Mouse (Mus musculus): ENCODE measurements at regions not wholly inside any gene's neighbourhood (a gene's known extent, or its start where the extent isn't known, plus 50 kb on each side); places are given as distances from the start of the nearest gene placed in this dataset.

GRCm38 (mm10) chr8:116046859-116047258 is 339.3 kb upstream of the Maf start:
- peaks cover 15% of the 10 kb centered on the region for H3K27me3 ChIP-seq
- ATAC-seq (ENCODE audit: low read depth): no peak
- no peaks in the 10 kb centered on the region for H3K9me3 ChIP-seq

DNA sequence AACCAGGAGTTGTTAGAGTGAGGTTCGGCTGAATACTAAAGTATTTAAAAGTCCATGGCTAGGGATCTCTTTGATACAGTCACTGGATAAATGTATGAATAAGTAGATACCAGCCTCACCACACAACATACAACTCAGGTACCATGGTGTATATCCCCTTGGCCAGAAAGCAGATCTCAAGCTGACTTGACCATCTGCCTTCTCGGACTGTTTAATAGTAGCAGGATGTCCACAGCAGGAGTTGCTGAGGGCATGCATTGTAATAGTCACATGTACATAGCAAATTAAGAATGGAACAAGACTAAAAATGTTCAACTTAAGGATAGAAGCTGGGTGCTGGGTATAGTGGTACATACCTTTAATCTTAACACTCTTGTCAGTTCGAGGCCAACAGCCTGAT is 337.9 kb upstream of the Maf start:
- Histone ChIP-seq H3K9ac (no peak overlapping the region), H3K4me2 (no peak overlapping the region), H3K4me1 (replicated peaks) (no peaks in the 10 kb centered on the region), H3K27me3 (peaks cover 5% of the 10 kb centered on the region), H3K27ac (replicated peaks) (no peak overlapping the region), H3K36me3 (no peaks in the 10 kb centered on the region), H3K9me3 (no peaks in the 10 kb centered on the region), H3K4me3 (no peak overlapping the region)
- 86% methylated on average over 3 of the region's 3 CpGs for WGBS
- no peak for ATAC-seq (ENCODE audit: low read depth)

More at GRCm38 (mm10) chr8:116046859-116047258, 339.3 kb upstream of the Maf start:
- WGBS: 81% methylated on average over 3 of the region's 3 CpGs
- Histone ChIP-seq H3K9ac (no peak overlapping the region), H3K4me1 (replicated peaks) (no peaks in the 10 kb centered on the region), H3K4me3 (no peak overlapping the region), H3K36me3 (no peaks in the 10 kb centered on the region), H3K27ac (replicated peaks) (no peak overlapping the region), H3K4me2 (no peak overlapping the region)

DNA sequence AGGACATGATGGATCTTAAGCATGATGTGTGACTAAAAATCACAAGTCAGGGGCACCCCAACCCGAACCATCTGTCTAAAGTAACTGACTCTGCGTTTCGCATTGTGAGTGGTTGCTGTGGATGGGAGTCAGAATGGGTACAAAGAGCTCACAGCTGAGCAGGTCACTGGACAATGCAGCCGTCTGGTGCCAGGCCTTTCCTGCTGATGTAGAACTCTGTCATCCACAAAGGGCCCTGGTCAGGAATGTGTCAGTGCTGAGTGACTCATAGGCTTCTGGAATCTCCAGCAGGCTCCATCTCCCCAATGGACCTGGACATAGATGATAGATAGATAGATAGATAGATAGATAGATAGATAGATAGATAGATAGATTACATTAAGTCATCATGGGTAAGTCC is 335.8 kb upstream of the Maf start:
- H3K4me1 ChIP-seq (replicated peaks): no peaks in the 10 kb centered on the region
- no peak overlapping the region for H3K27ac ChIP-seq (replicated peaks)
- no peak overlapping the region for H3K9ac ChIP-seq
- H3K9me3 ChIP-seq: no peaks in the 10 kb centered on the region
- no peak overlapping the region for H3K4me3 ChIP-seq
- no peaks in the 10 kb centered on the region for H3K36me3 ChIP-seq
- no peak for ATAC-seq (ENCODE audit: low read depth)
- H3K4me2 ChIP-seq: no peak overlapping the region
- no peaks in the 10 kb centered on the region for H3K27me3 ChIP-seq
- WGBS: 77% methylated on average over 4 of the region's 4 CpGs

DNA sequence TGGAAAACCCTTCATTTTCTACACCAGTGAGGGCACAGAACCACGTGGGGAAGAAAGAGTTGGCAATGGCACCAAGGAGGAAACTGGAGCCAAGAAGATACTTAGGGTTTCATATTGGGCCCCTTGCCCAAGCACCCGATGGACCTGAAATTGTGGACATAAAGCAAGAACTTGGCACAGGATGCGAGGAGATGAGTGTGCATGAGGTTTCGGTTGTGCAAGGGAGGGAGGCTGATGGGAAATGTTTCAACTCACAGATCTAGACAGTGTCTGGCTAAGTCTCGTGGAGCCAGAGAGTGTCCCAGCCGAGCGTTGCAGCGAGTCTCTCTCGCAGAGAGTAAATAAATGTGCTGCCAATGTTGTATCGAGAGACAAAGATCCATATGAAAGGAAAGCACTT is 323.4 kb upstream of the Maf start:
- H3K27me3 ChIP-seq: no peaks in the 10 kb centered on the region
- 91% methylated on average over 10 of the region's 10 CpGs for WGBS
- no peak overlapping the region for H3K27ac ChIP-seq (replicated peaks)
- H3K4me3 ChIP-seq: no peak overlapping the region
- no peaks in the 10 kb centered on the region for H3K36me3 ChIP-seq
- H3K9me3 ChIP-seq: no peaks in the 10 kb centered on the region
- no peak overlapping the region for H3K9ac ChIP-seq
- no peak for ATAC-seq (ENCODE audit: low read depth)
- H3K4me1 ChIP-seq (replicated peaks): no peaks in the 10 kb centered on the region
- H3K4me2 ChIP-seq: no peak overlapping the region

DNA sequence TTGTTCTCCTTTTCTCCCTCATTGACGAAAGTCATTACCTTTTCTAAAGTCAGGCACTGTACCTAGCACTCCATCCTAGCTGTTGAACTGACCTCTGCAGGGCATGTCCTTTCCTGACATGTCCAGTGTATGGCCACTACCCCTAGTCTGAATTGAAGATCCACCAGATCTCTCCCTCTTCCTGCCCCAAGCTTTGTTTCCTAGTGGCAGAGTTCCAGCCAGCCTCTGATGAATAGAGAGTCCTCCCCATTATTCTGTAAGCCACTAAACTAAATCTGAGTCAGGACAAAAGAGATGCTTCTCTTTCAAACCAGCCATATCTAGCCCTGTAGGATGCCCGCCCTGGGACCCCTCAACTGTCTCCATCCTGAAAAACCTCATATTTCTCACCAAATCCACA is 317.7 kb upstream of the Maf start:
- 0 out of 2 replicates have a peak, but pooled peaks cover 8% of the 10 kb centered on the region for H3K4me1 ChIP-seq (replicated peaks)
- no peaks in the 10 kb centered on the region for H3K36me3 ChIP-seq
- no peaks in the 10 kb centered on the region for H3K9me3 ChIP-seq
- ATAC-seq (ENCODE audit: low read depth): no peak
- no peaks in the 10 kb centered on the region for H3K27me3 ChIP-seq
- no peak overlapping the region for H3K4me3 ChIP-seq
- H3K9ac ChIP-seq: no peak overlapping the region
- WGBS: 77% methylated on average over 2 of the region's 2 CpGs
- no peak overlapping the region for H3K27ac ChIP-seq (replicated peaks)
- no peak overlapping the region for H3K4me2 ChIP-seq

- 82% methylated on average over 4 of the region's 4 CpGs for WGBS
- ATAC-seq (ENCODE audit: low read depth): no peak
- H3K9ac ChIP-seq: no peak overlapping the region
- no peak overlapping the region for H3K4me2 ChIP-seq
- H3K4me1 ChIP-seq (replicated peaks): 0 out of 2 replicates have a peak, but pooled peaks cover 8% of the 10 kb centered on the region
- no peaks in the 10 kb centered on the region for H3K9me3 ChIP-seq
- no peaks in the 10 kb centered on the region for H3K27me3 ChIP-seq
- H3K4me3 ChIP-seq: no peak overlapping the region
- no peaks in the 10 kb centered on the region for H3K36me3 ChIP-seq
- H3K27ac ChIP-seq (replicated peaks): no peak overlapping the region
These were observed 317.2 kb upstream of the Maf start for GRCm38 (mm10) chr8:116024811-116025210.

DNA sequence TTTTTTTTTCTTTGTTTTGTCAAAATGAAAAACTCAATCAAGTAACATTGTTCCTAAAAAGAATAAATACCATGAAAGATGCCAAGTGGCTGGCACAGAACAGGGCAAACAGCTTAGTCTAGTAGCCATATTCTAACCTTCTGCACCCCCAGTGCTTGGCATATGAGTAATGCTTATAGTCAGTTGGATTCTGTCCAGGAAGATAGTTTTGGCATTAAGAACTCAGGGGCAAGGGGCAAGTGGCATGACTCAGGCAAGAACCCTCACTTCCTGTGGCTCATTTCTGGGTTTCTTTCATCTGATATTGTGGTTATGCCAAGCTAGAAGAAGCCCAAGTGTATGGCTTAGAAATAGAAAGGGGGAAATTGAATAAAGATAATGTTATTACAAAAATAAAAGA is 314.1 kb upstream of the Maf start:
- Histone ChIP-seq H3K4me3 (no peak overlapping the region), H3K27me3 (no peaks in the 10 kb centered on the region), H3K4me2 (no peak overlapping the region), H3K9ac (no peak overlapping the region), H3K36me3 (no peaks in the 10 kb centered on the region), H3K27ac (replicated peaks) (no peak overlapping the region), H3K9me3 (no peaks in the 10 kb centered on the region), H3K4me1 (replicated peaks) (0 out of 2 replicates have a peak, but pooled peaks cover 8% of the 10 kb centered on the region)
- ATAC-seq (ENCODE audit: low read depth): no peak

- no peak overlapping the region for H3K27ac ChIP-seq (replicated peaks)
- H3K4me1 ChIP-seq (replicated peaks): no peaks in the 10 kb centered on the region
- H3K4me3 ChIP-seq: no peak overlapping the region
- no peak overlapping the region for H3K4me2 ChIP-seq
- H3K9me3 ChIP-seq: no peaks in the 10 kb centered on the region
- no peaks in the 10 kb centered on the region for H3K27me3 ChIP-seq
- H3K36me3 ChIP-seq: no peaks in the 10 kb centered on the region
- H3K9ac ChIP-seq: no peak overlapping the region
- 82% methylated on average over 5 of the region's 5 CpGs for WGBS
- no peak for ATAC-seq (ENCODE audit: low read depth)
These were observed 287.7 kb upstream of the Maf start for GRCm38 (mm10) chr8:115995320-115995719.

- H3K4me1 ChIP-seq (replicated peaks): no peaks in the 10 kb centered on the region
- no peak overlapping the region for H3K4me2 ChIP-seq
- H3K9me3 ChIP-seq: no peaks in the 10 kb centered on the region
- H3K36me3 ChIP-seq: no peaks in the 10 kb centered on the region
- no peak overlapping the region for H3K27ac ChIP-seq (replicated peaks)
- no peak overlapping the region for H3K9ac ChIP-seq
- 85% methylated on average over 6 of the region's 6 CpGs for WGBS
- H3K27me3 ChIP-seq: no peaks in the 10 kb centered on the region
- ATAC-seq (ENCODE audit: low read depth): no peak
- no peak overlapping the region for H3K4me3 ChIP-seq
These were observed 284.4 kb upstream of the Maf start for GRCm38 (mm10) chr8:115991989-115992388.

- no peaks in the 10 kb centered on the region for H3K4me1 ChIP-seq (replicated peaks)
- 65% methylated on average over 6 of the region's 6 CpGs for WGBS
- no peak for ATAC-seq (ENCODE audit: low read depth)
- no peak overlapping the region for H3K4me3 ChIP-seq
- H3K4me2 ChIP-seq: no peak overlapping the region
- no peak overlapping the region for H3K27ac ChIP-seq (replicated peaks)
- H3K36me3 ChIP-seq: no peaks in the 10 kb centered on the region
- no peaks in the 10 kb centered on the region for H3K9me3 ChIP-seq
- no peaks in the 10 kb centered on the region for H3K27me3 ChIP-seq
- H3K9ac ChIP-seq: no peak overlapping the region
These were observed 275.8 kb upstream of the Maf start for GRCm38 (mm10) chr8:115983397-115983796.

GRCm38 (mm10) chr8:115982326-115982725 is 274.7 kb upstream of the Maf start:
- 86% methylated on average over 3 of the region's 3 CpGs for WGBS
- Histone ChIP-seq H3K9ac (no peak overlapping the region), H3K9me3 (no peaks in the 10 kb centered on the region), H3K36me3 (no peaks in the 10 kb centered on the region), H3K4me3 (no peak overlapping the region), H3K4me1 (replicated peaks) (no peaks in the 10 kb centered on the region), H3K27ac (replicated peaks) (no peak overlapping the region), H3K4me2 (no peak overlapping the region), H3K27me3 (no peaks in the 10 kb centered on the region)
- ATAC-seq (ENCODE audit: low read depth): no peak

DNA sequence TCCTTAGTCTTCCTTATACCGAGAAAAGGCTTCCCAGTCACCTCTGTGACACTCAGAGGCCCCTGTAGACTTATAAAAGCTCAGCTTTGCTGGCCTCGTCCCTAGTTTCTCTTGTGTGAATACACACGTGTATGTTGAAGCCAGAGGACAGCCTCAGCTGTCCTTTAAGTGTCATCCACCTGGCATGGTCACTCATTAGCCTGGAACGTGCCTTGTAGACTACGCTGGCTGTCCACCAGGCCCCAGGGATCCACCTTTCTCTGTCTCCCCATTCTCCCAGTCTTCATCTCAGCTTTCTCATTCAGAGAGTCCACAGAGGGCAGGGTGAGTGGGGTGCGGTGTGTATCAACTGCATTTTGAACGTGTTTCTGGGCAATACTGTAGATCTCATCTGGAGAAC is 273.8 kb upstream of the Maf start:
- Histone ChIP-seq H3K27ac (replicated peaks) (no peak overlapping the region), H3K4me3 (no peak overlapping the region), H3K4me1 (replicated peaks) (no peaks in the 10 kb centered on the region), H3K9ac (no peak overlapping the region), H3K27me3 (no peaks in the 10 kb centered on the region), H3K9me3 (no peaks in the 10 kb centered on the region), H3K4me2 (no peak overlapping the region), H3K36me3 (no peaks in the 10 kb centered on the region)
- ATAC-seq (ENCODE audit: low read depth): no peak
- WGBS: 86% methylated on average over 7 of the region's 7 CpGs

DNA sequence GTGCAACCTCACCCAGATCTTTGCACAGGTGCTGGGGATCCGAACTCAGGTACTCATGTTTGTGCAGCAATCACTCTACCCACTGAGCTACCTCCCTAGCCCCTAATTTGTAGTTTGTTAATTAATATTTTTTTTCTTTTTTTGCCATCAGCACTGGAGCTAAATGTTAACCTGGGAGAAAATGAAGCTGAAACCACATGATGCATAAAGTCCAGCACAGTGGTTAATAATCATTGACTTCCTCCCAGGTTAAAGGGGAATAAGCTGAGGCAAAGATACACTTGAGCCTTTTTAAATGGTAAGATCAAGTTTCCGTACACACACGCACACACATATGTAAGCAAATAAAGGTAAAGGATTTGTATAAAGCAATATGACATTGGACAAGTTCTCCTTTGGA is 273.0 kb upstream of the Maf start:
- no peaks in the 10 kb centered on the region for H3K27me3 ChIP-seq
- H3K9me3 ChIP-seq: no peaks in the 10 kb centered on the region
- no peak for ATAC-seq (ENCODE audit: low read depth)
- H3K36me3 ChIP-seq: no peaks in the 10 kb centered on the region
- 94% methylated on average over 3 of the region's 3 CpGs for WGBS
- H3K4me1 ChIP-seq (replicated peaks): no peaks in the 10 kb centered on the region
- H3K4me2 ChIP-seq: no peak overlapping the region
- H3K4me3 ChIP-seq: no peak overlapping the region
- no peak overlapping the region for H3K27ac ChIP-seq (replicated peaks)
- no peak overlapping the region for H3K9ac ChIP-seq

All from neural tube, embryonic 13.5 days (tissue).